Mouse (Mus musculus): ENCODE data around the gene Bscl2.
A peak's percentile ranks its signal among the peaks of the same experiment; 100 is the strongest.

Bscl2 gene

GRCm38 (mm10) chr19:8837251-8837791 is at the start of gene Bscl2:
TSS of gene Bscl2 (plus strand) at chr19:8837467.
- peak; percentile 85 to 88 for DNase-seq

GRCm38 (mm10) chr19:8788521-8788920 is 48.7 kb upstream of the Bscl2 start:
- DNase-seq: peak in 1 of 2 experiments; percentile 30

GRCm38 (mm10) chr19:8789171-8789570 is 48.1 kb upstream of the Bscl2 start:
- no peak for DNase-seq

GRCm38 (mm10) chr19:8790171-8790570 is 47.1 kb upstream of the Bscl2 start:
- DNase-seq: no peak

GRCm38 (mm10) chr19:8798264-8798946 is 38.9 kb upstream of the Bscl2 start, which contains the start of gene Polr2g:
TSS of gene Polr2g (minus strand) at chr19:8798577.
- DNase-seq: peak; percentile 88 to 91

- DNase-seq: no peak
Measured at GRCm38 (mm10) chr19:8798947-8799315, 38.3 kb upstream of the Bscl2 start.

- peak; percentile 91 to 98 for DNase-seq
Measured at GRCm38 (mm10) chr19:8802130-8802821, 35.0 kb upstream of the Bscl2 start, which contains the start of gene Zbtb3. TSS of gene Zbtb3 (plus strand) at chr19:8802555.

- DNase-seq: no peak
Measured at GRCm38 (mm10) chr19:8803204-8803780, 34.0 kb upstream of the Bscl2 start.

GRCm38 (mm10) chr19:8803879-8804660 is 33.2 kb upstream of the Bscl2 start:
- DNase-seq: no peak

GRCm38 (mm10) chr19:8806810-8807209 is 30.5 kb upstream of the Bscl2 start:
- no peak for DNase-seq

- DNase-seq: no peak
Measured at GRCm38 (mm10) chr19:8815812-8816211, 21.5 kb upstream of the Bscl2 start.

- no peak for DNase-seq
Measured at GRCm38 (mm10) chr19:8817001-8817400, 20.3 kb upstream of the Bscl2 start.

GRCm38 (mm10) chr19:8818301-8818798 is 18.9 kb upstream of the Bscl2 start:
- peak in 1 of 2 experiments; percentile 32 for DNase-seq

- DNase-seq: peak; percentile 94 to 98
Measured at GRCm38 (mm10) chr19:8818801-8819595, 18.3 kb upstream of the Bscl2 start, which contains the start of gene Ttc9c. TSS of gene Ttc9c (minus strand) at chr19:8819333.

GRCm38 (mm10) chr19:8819596-8820423 is 17.5 kb upstream of the Bscl2 start, which contains the start of gene Hnrnpul2:
TSS of gene Hnrnpul2 (plus strand) at chr19:8820010.
- DNase-seq: peak; percentile 99

GRCm38 (mm10) chr19:8820424-8820956 is 16.8 kb upstream of the Bscl2 start:
- DNase-seq: peak in 1 of 2 experiments; percentile 64

GRCm38 (mm10) chr19:8821146-8821545 is 16.1 kb upstream of the Bscl2 start:
- DNase-seq: no peak

- DNase-seq: peak; percentile 70 to 77
Measured at GRCm38 (mm10) chr19:8822696-8823095, 14.6 kb upstream of the Bscl2 start.

- DNase-seq: no peak
Measured at GRCm38 (mm10) chr19:8829660-8830059, 7.6 kb upstream of the Bscl2 start, which contains the start of gene AC129217.1. TSS of gene AC129217.1 (plus strand) at chr19:8829773.

- no peak for DNase-seq
Measured at GRCm38 (mm10) chr19:8830664-8831063, 6.6 kb upstream of the Bscl2 start.
